Mouse (Mus musculus) stomach, adult 2 months (tissue): Measurements from ENCODE around the gene Hcrtr2. TPM values are rescaled to one million over a fixed set of nuclear protein-coding genes. Genes with fewer than 3 reads are reported as not detected.

Source experiments
- polyA plus RNA-seq: library from polyadenylated mRNA; depleted of rRNA; stranded (reverse); fragments of >200 nt; gene quantifications from 2 replicates; pipeline ENCODE4 v1.2.3, GENCODE M21; 2012; rRNA removed

Hcrtr2 gene
- polyA plus RNA-seq = not detected in 2 replicates

DNA sequence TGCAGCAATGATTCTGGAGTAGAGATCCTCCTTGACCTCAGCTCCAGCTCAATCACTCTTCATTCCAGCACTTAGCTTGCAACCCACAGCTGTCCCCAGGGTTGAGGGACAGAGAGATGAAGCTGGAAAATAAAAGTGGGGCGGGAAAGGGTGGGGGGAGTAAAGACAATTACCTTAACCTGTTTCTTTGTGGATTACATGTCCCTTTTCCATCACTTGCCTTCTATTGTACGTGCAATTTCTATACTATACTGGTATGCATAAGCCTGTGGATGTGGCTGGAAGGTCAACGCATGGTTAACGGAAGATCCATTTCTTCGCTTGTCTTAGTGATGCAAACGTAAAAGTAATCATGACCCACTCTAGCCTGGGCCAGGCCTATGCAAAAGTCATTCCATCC, at the start of gene Hcrtr2:
Gene Hcrtr2, minus strand, starts transcription at position 101 of the 400 bp plus-strand sequence.

DNA sequence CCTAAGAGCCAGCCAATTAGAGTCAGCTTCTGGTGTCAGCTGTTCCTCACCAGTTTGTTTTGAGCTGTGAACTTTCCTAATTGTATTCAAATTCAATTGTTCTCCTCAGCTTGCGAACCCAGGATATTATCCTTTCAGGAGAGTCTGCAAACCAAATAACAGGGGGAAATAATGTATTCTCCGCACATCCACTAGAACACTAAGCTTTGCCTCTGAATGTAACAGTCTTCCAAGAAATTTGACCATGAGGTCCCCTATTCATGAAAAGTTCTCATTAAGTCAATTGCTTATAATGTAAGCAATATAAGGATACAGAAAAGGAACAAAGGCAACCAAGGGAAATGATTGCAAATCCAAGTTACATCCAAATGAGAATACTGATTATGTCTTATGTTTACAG, 110.1 kb downstream of the Hcrtr2 start, which contains the start of gene Gfral:
Gene Gfral, minus strand, starts transcription at position 101 of the 400 bp plus-strand sequence.

Other genes with a start within 250 kb of the Hcrtr2 start
- not detected in 2 replicates for gene Gfral, start 110.2 kb downstream of the Hcrtr2 start, polyA plus RNA-seq
- 0.30 and 0.61 TPM in 2 replicates for gene Fam83b, start 243.3 kb upstream of the Hcrtr2 start, polyA plus RNA-seq